Mouse (Mus musculus): ENCODE measurements around the gene Prr29. TPM values are rescaled to one million over a fixed set of nuclear protein-coding genes. Genes with fewer than 3 reads are reported as not detected.

Gene Prr29
- polyA plus RNA-seq, 1 experiment = not detected

DNA sequence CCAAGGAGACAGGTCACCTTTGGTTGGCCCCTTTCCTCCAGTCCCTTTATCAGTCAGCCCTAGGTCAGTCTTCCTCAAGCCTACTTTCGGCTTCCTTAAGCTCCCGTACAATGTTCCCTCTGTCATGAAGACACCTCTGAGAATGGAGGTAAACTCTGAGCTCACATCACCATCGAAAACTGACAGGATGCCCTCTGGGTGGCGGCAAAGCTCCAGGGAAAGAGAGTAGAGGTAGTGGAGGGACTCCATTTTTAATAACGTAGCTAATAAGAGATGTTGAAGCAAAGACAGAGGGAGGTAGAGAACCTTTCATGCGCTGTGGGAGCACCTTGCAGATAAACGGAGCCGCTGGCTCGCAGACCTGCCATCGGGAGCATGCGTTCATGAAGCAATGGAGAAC is 15.7 kb downstream of the Prr29 start:
- Histone ChIP-seq H3K9ac (ENCODE audit: low read depth, poor library complexity, severe bottlenecking) (no peak overlapping the region), H3K27ac (ENCODE audit: insufficient read depth, low read length) (no peak overlapping the region), H3K9me3 (replicated peaks; ENCODE audit: control insufficient read depth, insufficient read depth, low read length, poor library complexity, severe bottlenecking) (no peaks in the 10 kb centered on the region), H3K4me1 (ENCODE audit: control insufficient read depth, insufficient read depth, low read length) (no peaks in the 10 kb centered on the region), H3K27me3 (ENCODE audit: control insufficient read depth, insufficient read depth, low read length, poor library complexity, severe bottlenecking) (no peaks in the 10 kb centered on the region), H3K36me3 (ENCODE audit: control insufficient read depth, insufficient read depth, low read length, poor library complexity, severe bottlenecking) (no peaks in the 10 kb centered on the region), H3K4me3 (ENCODE audit: low read depth, low read length) (no peak overlapping the region)
- TF ChIP-seq POLR2A (IDR thresholded peaks at IDR 0.05; ENCODE audit: insufficient read depth, low read length) (no peak), CTCF (IDR thresholded peaks at IDR 0.05; ENCODE audit: low read depth, low read length) (no peak), EP300 (IDR thresholded peaks at IDR 0.05; ENCODE audit: insufficient read depth, low read depth, low read length) (no peak)

DNA sequence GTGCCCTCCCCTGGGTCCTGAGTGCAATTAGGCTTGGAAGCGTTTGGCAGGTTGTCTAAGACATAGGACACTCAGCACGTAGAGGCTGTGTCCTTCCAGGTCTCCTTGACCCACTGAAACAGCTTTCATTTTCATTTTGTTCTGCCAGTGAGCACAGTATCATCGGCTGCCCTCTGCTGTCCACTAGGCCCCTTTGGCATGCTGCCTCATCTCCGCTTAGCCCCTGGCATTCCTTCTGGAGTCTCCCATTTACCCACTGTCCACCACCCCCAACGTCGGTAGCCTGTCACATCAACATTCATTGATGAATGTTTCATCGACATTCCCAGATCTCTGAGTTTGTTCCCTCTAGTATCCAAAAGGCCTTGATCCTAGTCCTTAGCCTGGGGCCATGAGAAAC is 16.6 kb downstream of the Prr29 start:
- no peak overlapping the region for H3K9ac ChIP-seq (ENCODE audit: low read depth, poor library complexity, severe bottlenecking)
- TF ChIP-seq POLR2A (IDR thresholded peaks at IDR 0.05; ENCODE audit: insufficient read depth, low read length) = no peak
- no peak for TF ChIP-seq EP300 (IDR thresholded peaks at IDR 0.05; ENCODE audit: insufficient read depth, low read depth, low read length)
- TF ChIP-seq CTCF (IDR thresholded peaks at IDR 0.05; ENCODE audit: low read depth, low read length) = no peak
- H3K27me3 ChIP-seq (ENCODE audit: control insufficient read depth, insufficient read depth, low read length, poor library complexity, severe bottlenecking) = no peaks in the 10 kb centered on the region
- H3K4me3 ChIP-seq (ENCODE audit: low read depth, low read length) = no peak overlapping the region
- H3K9me3 ChIP-seq (replicated peaks; ENCODE audit: control insufficient read depth, insufficient read depth, low read length, poor library complexity, severe bottlenecking) = no peaks in the 10 kb centered on the region
- H3K36me3 ChIP-seq (ENCODE audit: control insufficient read depth, insufficient read depth, low read length, poor library complexity, severe bottlenecking) = no peaks in the 10 kb centered on the region
- no peaks in the 10 kb centered on the region for H3K4me1 ChIP-seq (ENCODE audit: control insufficient read depth, insufficient read depth, low read length)
- no peak overlapping the region for H3K27ac ChIP-seq (ENCODE audit: insufficient read depth, low read length)

DNA sequence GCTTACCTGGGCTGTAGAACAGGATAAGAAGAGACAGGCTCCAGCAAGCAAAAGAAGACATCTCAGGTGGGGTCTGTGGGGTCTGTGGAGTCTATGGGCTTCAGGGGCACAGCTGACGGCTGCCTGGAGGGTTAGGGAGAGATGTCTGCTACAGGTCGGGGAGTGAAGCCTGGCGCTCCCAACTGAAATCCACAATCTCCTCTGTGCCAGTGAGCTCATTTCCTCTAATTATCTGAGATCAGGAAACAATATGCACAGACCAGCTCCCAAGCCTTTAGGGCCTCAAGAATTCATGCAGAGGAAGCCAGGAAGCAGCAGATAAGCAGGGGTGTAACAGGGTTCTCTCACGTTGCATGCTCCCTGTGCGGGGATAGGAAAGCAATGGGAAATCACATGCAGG is 17.2 kb downstream of the Prr29 start:
- Histone ChIP-seq H3K27ac (ENCODE audit: insufficient read depth, low read length) (no peak overlapping the region), H3K9me3 (replicated peaks; ENCODE audit: control insufficient read depth, insufficient read depth, low read length, poor library complexity, severe bottlenecking) (no peaks in the 10 kb centered on the region), H3K9ac (ENCODE audit: low read depth, poor library complexity, severe bottlenecking) (no peak overlapping the region), H3K4me1 (ENCODE audit: control insufficient read depth, insufficient read depth, low read length) (no peaks in the 10 kb centered on the region), H3K27me3 (ENCODE audit: control insufficient read depth, insufficient read depth, low read length, poor library complexity, severe bottlenecking) (no peaks in the 10 kb centered on the region), H3K36me3 (ENCODE audit: control insufficient read depth, insufficient read depth, low read length, poor library complexity, severe bottlenecking) (no peaks in the 10 kb centered on the region), H3K4me3 (ENCODE audit: low read depth, low read length) (no peak overlapping the region)
- no peak for TF ChIP-seq POLR2A (IDR thresholded peaks at IDR 0.05; ENCODE audit: insufficient read depth, low read length)
- TF ChIP-seq CTCF (IDR thresholded peaks at IDR 0.05; ENCODE audit: low read depth, low read length) = no peak
- TF ChIP-seq EP300 (IDR thresholded peaks at IDR 0.05; ENCODE audit: insufficient read depth, low read depth, low read length) = no peak

DNA sequence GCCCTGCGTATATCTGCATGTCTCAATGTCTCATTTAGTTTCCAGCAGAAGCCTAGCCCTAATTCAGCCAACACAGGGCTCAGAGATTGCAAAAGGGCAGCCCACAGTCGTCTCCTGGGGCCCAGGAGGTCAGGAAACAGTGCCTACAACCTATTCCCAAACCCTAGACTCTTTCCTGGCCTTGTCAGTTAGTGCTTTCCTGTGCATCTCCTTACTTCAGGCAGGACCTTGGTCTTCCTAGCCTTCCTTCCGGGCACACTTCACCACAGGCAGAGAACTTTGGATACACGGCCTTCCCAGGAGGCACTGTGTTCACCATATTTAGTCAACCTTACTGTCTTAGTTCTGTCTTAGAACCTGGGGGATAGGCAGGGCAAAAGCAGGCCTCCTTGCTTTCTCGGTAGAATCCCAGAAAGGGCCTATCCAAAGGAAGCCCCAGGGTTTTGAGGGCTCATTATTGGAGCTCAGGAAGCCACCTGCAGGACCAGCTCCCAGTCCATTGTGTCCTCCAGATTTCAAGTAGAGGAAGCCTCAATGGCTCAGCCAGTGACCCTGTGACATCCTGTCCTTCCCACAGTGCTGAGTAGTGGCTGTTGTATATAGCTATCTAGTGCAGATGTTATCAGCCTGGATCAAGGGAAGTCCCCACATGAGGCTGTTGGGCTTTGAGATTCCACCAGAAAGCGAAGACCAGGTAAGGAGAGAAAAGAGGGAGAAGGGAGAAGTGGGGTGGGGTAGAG is 17.9 kb downstream of the Prr29 start:
- Histone ChIP-seq H3K27me3 (ENCODE audit: control insufficient read depth, insufficient read depth, low read length, poor library complexity, severe bottlenecking) (no peaks in the 10 kb centered on the region), H3K9me3 (replicated peaks; ENCODE audit: control insufficient read depth, insufficient read depth, low read length, poor library complexity, severe bottlenecking) (no peaks in the 10 kb centered on the region), H3K4me1 (ENCODE audit: control insufficient read depth, insufficient read depth, low read length) (no peaks in the 10 kb centered on the region), H3K9ac (ENCODE audit: low read depth, poor library complexity, severe bottlenecking) (no peak overlapping the region), H3K27ac (ENCODE audit: insufficient read depth, low read length) (no peak overlapping the region), H3K4me3 (ENCODE audit: low read depth, low read length) (no peak overlapping the region), H3K36me3 (ENCODE audit: control insufficient read depth, insufficient read depth, low read length, poor library complexity, severe bottlenecking) (no peaks in the 10 kb centered on the region)
- TF ChIP-seq POLR2A (IDR thresholded peaks at IDR 0.05; ENCODE audit: insufficient read depth, low read length) (no peak), EP300 (IDR thresholded peaks at IDR 0.05; ENCODE audit: insufficient read depth, low read depth, low read length) (no peak), CTCF (IDR thresholded peaks at IDR 0.05; ENCODE audit: low read depth, low read length) (no peak)

DNA sequence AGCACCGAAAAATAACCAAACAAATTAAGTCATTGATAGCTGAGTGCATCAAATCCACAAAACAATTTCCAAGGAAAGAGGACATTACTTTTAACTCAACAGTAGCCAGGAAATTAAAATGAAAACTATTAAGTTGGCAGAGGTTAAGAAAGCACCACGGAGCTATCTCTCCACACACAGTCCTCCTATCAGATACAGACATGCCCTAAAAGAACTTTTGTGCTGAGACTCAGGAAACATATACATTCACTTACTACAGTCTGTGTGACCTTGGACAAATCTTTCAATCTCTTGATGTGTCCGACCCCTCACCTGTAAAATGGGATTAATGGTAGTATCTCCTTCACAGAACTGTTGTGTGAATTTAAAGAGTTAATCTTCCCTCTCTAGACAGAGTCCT is 21.1 kb downstream of the Prr29 start:
- Histone ChIP-seq H3K27me3 (ENCODE audit: control insufficient read depth, insufficient read depth, low read length, poor library complexity, severe bottlenecking) (no peaks in the 10 kb centered on the region), H3K27ac (ENCODE audit: insufficient read depth, low read length) (no peak overlapping the region), H3K9ac (ENCODE audit: low read depth, poor library complexity, severe bottlenecking) (no peak overlapping the region), H3K36me3 (ENCODE audit: control insufficient read depth, insufficient read depth, low read length, poor library complexity, severe bottlenecking) (no peaks in the 10 kb centered on the region), H3K9me3 (replicated peaks; ENCODE audit: control insufficient read depth, insufficient read depth, low read length, poor library complexity, severe bottlenecking) (no peaks in the 10 kb centered on the region), H3K4me3 (ENCODE audit: low read depth, low read length) (no peak overlapping the region), H3K4me1 (ENCODE audit: control insufficient read depth, insufficient read depth, low read length) (no peaks in the 10 kb centered on the region)
- TF ChIP-seq POLR2A (IDR thresholded peaks at IDR 0.05; ENCODE audit: insufficient read depth, low read length) = no peak
- no peak for TF ChIP-seq CTCF (IDR thresholded peaks at IDR 0.05; ENCODE audit: low read depth, low read length)
- TF ChIP-seq EP300 (IDR thresholded peaks at IDR 0.05; ENCODE audit: insufficient read depth, low read depth, low read length) = no peak

DNA sequence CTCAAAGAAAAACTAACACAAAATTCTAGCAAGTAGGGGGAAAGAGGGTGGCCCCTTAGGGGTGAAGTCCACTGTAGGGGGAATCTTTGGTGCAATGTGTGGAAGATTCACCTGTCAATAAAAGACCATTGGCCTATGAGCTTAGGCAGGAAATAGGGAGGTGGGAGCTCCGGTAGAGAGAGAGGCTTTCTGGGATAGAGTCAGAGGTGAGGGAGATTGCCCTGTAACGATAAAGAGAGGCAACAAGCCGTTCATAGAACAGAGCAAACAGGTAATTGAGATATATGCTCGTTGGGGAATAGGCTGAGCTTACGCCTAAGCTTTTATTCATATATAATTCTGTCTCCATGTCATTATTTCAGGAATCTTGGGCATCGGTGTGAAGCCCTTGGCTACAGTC is 21.7 kb downstream of the Prr29 start:
- Histone ChIP-seq H3K9me3 (replicated peaks; ENCODE audit: control insufficient read depth, insufficient read depth, low read length, poor library complexity, severe bottlenecking) (no peaks in the 10 kb centered on the region), H3K4me3 (ENCODE audit: low read depth, low read length) (no peak overlapping the region), H3K27me3 (ENCODE audit: control insufficient read depth, insufficient read depth, low read length, poor library complexity, severe bottlenecking) (no peaks in the 10 kb centered on the region), H3K9ac (ENCODE audit: low read depth, poor library complexity, severe bottlenecking) (no peak overlapping the region), H3K4me1 (ENCODE audit: control insufficient read depth, insufficient read depth, low read length) (no peaks in the 10 kb centered on the region), H3K36me3 (ENCODE audit: control insufficient read depth, insufficient read depth, low read length, poor library complexity, severe bottlenecking) (no peaks in the 10 kb centered on the region), H3K27ac (ENCODE audit: insufficient read depth, low read length) (no peak overlapping the region)
- no peak for TF ChIP-seq EP300 (IDR thresholded peaks at IDR 0.05; ENCODE audit: insufficient read depth, low read depth, low read length)
- TF ChIP-seq CTCF (IDR thresholded peaks at IDR 0.05; ENCODE audit: low read depth, low read length) = no peak
- TF ChIP-seq POLR2A (IDR thresholded peaks at IDR 0.05; ENCODE audit: insufficient read depth, low read length) = no peak

All from ES-Bruce4 (cell line).